Mouse (Mus musculus): ENCODE measurements around the gene Thsd7b.
"Not testable (repeated sequence)": the region's sequence is repeated elsewhere in the genome, so short reads cannot be mapped to it uniquely, and the experiment has no call there.

The Thsd7b gene

DNA sequence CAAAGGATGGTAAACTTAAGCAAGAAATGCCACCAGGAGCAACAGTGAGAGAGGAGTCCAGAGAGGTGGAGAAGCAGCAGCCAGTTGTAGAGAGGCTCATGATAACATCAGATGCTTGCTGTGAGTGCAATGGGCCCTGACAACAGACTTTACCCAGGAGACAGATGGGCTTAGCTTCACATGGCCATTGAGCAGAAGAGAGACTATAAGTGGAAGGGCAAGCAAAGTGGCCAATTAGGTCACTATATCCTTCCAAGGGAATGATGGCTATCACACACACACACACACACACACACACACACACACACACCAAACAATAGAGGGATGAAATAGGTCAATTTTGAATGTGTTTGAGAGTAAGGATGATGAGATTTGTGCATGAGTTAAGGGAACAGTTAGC, 565.4 kb downstream of the Thsd7b start:
- no peak for DNase-seq (ENCODE audit: low spot score in 2 of 2)

- DNase-seq (ENCODE audit: low spot score in 2 of 2): no peak
Measured at GRCm38 (mm10) chr1:129843416-129843815, 570.3 kb downstream of the Thsd7b start.

DNA sequence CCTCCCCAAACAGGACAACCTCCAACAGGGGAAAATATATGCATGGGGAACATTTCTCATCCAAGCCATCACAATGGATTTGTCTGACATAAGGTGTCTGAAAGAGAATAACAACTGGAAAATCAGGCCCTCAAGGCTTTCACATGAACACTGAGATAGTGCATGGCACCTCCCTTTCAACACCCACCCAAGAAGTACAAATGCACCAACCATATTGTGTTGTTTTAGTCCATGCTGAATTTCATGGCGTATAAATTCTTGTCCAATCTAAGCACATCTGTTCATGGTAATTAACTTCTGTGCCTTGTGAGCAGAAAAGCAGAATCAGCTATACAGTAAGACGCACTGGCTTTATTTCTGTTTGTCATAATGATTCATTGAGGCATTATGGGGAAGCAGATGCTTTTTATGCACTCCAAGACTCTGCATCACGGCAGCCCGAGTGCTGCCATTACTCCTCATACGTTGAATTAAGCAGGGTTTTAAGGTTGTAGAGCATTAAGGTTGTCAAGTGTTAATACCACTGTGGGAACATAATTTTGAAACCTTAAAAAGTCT, 577.0 kb downstream of the Thsd7b start:
- DNase-seq (ENCODE audit: low spot score in 2 of 2): no peak

DNA sequence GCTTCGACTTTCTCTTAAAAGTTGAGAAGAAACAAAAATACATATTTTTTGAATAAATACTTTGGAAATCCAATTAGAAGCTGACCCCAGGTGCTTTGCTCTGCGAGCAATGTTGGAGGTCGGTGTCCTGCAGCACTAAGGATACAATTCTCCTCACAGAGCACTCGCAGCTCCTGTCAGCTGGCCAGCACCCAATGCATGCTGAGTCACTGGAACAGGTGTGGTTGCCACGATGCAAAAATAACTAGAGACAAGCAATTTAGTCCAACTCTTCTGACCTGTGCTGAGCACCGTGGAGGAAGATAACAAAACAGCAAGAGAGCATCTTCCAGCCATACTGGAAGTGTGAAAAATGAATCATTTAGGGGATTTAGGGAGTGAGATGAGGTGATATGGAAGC, 594.6 kb downstream of the Thsd7b start:
- DNase-seq (ENCODE audit: low spot score in 2 of 2): no peak

DNA sequence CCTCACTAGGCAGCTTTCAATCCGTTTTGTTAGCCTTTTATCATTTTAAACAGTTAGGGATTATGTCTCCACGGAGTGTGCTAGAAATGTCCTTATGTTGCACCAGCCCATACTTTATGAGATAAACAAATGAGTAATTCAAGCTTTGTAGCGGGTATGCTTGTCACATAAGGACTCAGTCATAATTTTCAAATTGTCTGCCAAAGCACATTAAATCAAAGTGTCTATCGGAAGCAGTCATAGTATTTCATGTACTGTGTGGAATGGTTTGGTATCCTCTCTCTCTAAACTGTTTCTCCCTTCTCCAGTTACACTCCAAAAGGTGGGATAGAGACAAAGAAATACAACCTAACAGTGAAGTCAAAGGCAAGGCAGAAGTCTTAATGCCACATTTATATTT, 601.3 kb downstream of the Thsd7b start:
- no peak for DNase-seq (ENCODE audit: low spot score in 2 of 2)

DNA sequence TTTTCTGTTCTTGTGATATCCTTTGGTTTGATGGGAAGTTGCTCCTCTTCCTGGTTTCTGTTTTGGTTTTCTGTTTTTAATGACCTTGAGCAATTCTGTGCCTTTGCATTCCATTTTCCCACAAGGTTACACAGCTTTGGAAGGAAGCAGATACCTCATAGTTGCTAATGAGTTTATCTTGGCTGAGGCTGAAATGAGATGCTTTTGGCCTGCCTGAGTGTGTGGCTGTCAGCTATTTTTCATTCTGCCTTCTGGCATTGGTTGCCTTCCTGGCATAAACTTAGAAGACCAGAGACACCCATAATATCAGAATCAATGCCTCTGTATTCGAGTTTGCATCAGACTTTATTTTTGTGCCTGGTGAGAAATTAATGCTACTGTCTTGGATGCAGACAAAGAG, 614.8 kb downstream of the Thsd7b start:
- no peak for DNase-seq (ENCODE audit: low spot score in 2 of 2)

- no peak for DNase-seq (ENCODE audit: low spot score in 2 of 2)
Measured at GRCm38 (mm10) chr1:129898121-129898520, 625.0 kb downstream of the Thsd7b start.

DNA sequence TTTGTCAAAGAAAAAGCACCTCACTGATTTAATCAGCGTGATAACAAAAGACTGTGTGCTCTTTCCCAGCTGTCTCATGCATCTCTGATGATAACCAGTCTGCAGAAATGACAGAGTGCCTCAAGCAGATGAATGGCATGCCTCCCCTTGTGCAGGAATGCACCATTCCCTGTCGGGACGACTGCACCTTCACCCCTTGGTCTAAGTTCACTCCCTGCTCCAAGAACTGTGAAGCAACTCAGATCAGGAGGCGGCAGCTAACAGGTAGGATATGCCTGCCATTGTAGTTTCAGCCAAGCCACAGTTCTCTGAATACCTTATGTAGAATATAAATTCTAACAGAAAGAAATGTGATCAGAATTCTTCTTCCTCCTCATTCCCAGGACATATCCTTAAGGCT, 642.4 kb downstream of the Thsd7b start:
- no peak for DNase-seq (ENCODE audit: low spot score in 2 of 2)

DNA sequence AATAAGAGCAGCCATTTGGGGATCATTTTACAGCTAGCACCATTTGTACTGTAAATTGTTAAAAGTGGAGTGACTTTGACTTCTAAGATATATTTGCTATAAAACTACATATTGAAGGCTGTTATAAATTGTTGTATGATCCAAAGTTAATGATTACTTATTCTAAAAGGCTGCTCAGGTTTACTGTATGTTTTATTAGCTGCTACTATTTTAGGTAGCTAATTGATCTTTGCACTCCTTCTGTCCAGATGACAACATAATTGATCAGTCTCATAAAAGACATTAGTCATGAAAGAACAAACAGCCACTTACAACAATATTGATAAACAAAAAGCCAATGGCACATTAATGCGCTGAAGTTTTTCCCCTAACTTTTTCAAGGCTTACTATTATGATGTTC, 644.5 kb downstream of the Thsd7b start:
- no peak for DNase-seq (ENCODE audit: low spot score in 2 of 2)

DNA sequence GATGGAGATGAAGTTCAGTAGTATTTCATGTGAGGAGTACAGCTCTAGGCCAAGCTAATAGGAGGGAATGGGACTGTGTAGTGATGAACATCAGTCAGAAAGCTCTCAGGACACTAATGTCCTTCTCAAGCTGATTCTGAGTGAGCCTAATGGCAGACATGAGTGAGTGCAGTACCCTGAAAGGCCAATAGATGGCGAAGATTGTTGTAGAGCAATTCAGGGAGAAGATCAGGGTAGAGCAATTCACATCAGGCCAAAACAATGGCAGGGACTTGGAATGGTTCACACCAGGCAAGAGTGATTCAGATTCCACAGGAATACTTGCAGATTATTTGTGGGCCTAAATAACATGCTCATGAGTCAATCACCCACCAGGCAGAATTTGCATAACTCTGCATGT, 646.3 kb downstream of the Thsd7b start:
- no peak for DNase-seq (ENCODE audit: low spot score in 2 of 2)

DNA sequence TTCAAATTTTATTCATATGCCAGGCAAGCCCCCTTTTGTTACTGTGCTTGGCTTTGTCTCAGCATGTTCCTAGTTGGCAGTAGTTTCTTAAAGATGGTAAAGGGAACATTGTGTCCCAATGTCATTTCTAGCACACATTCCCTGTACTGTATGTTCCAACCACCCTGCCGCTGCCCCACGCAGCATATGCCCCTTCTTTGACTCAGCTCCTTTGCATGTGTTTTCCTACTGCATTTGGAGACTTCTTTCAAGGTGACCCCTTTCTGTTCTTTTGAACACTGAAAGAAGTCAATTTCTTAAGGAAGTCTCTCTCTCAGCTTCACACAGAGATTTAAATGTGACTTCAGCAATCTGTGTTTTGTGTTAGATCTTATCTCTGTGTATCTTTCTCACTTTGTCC, 657.9 kb downstream of the Thsd7b start:
- no peak for DNase-seq (ENCODE audit: low spot score in 2 of 2)

DNA sequence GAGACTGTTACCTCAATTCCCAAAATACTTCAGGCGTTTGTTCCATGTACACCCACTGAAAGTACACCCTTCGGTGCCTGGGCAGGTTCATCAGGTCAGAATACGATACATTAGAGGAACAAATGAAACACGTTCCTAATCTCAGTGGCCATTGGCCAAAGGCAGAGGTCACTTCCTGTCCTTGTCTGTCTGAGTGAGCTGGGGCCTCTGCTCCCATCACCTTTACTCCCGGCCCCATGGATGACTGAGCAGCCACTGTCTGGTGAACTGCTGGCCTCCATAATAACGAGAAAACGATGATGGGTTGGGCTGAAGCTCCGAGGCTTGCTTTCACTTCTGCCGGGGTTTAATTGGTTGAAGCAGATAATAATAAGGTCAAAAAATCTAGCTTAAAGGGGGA, 670.0 kb downstream of the Thsd7b start:
- DNase-seq (ENCODE audit: low spot score in 2 of 2): no peak

DNA sequence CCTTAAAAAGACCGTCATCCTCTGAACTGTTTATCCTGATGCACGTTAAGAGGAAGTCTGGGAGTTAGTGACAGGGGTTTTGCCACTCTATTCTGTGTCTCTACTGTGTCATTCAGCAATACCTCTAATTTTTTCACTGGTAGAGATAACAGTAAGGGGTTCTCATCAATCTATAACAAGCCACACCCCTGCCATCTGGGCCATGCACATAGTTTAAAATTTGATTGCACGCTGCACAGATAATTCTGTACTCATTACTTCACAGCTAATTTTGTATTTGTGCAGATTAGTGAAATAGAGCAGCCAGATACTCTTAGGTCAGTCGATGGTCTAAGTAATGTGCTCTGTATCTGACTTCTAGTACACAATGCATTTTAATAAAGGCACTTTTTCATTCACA, 673.9 kb downstream of the Thsd7b start:
- no peak for DNase-seq (ENCODE audit: low spot score in 2 of 2)

DNA sequence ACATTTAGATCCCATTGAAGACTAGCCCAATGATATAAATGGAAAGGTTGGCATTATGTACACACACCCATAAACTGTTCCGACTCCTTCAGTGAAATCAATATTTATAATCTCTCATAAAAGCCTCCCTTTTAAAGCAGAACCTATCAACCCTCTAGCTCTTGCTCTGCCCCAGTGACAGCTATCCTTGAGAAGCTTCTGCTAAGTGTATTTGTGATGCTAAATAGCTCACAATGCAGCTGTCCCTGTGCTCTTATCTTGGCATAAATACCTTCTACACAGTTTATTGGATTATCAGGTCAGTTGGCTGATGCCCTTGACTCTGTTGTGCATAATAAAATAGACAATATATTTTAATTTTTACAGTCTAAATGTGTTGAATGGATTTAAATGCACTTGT, 682.4 kb downstream of the Thsd7b start:
- DNase-seq (ENCODE audit: low spot score in 2 of 2): no peak

- DNase-seq (ENCODE audit: low spot score in 2 of 2): no peak
Measured at GRCm38 (mm10) chr1:129956625-129957024, 683.5 kb downstream of the Thsd7b start.

- DNase-seq (ENCODE audit: low spot score in 2 of 2): not testable (repeated sequence)
Measured at GRCm38 (mm10) chr1:129959352-129959751, 686.2 kb downstream of the Thsd7b start.

- DNase-seq (ENCODE audit: low spot score in 2 of 2): no peak
Measured at GRCm38 (mm10) chr1:129963166-129963565, 690.1 kb downstream of the Thsd7b start.

- DNase-seq (ENCODE audit: low spot score in 2 of 2): not testable (repeated sequence)
Measured at GRCm38 (mm10) chr1:129989247-129989646, 716.1 kb downstream of the Thsd7b start.

- no peak for DNase-seq (ENCODE audit: low spot score in 2 of 2)
Measured at GRCm38 (mm10) chr1:129990821-129991220, 717.7 kb downstream of the Thsd7b start.

DNA sequence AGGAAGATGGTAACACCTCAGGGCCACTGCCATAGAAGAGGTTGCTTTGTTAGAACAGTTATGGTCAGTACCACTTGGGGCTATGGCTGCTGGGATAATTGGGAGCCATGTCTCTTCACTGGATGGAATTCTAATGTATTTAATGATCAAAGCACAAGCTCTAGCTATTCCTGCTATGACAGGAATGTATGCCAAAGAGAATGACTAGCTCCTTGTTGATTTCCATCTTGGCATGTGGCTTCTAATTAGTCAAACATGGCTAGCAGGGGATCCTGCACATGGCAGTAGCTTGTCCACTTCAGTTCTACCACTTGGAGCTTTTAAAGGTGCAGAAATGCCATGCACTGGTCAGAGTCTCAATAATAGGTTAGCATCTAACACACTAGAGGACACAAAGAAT, 781.9 kb downstream of the Thsd7b start:
- no peak for DNase-seq (ENCODE audit: low spot score in 2 of 2)

DNA sequence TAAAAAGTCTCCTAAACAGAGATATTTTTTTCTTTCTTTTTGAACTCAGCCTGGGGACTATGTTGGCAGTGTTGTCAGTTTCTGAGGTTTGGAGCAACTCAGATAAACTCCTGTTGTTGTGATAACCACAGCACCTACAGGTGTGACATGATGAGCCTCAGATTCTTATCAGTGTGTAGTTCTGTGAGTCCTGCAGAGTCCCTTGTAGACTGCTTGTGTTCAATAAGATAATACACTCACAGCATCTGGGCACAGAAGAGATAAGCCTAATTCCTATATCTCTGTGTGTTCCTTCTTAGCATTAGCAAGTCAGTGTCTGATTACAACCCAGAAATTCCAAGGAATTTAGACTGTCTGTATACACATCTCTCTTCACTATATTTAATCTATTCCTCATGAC, 789.0 kb downstream of the Thsd7b start:
- no peak for DNase-seq (ENCODE audit: low spot score in 2 of 2)

DNA sequence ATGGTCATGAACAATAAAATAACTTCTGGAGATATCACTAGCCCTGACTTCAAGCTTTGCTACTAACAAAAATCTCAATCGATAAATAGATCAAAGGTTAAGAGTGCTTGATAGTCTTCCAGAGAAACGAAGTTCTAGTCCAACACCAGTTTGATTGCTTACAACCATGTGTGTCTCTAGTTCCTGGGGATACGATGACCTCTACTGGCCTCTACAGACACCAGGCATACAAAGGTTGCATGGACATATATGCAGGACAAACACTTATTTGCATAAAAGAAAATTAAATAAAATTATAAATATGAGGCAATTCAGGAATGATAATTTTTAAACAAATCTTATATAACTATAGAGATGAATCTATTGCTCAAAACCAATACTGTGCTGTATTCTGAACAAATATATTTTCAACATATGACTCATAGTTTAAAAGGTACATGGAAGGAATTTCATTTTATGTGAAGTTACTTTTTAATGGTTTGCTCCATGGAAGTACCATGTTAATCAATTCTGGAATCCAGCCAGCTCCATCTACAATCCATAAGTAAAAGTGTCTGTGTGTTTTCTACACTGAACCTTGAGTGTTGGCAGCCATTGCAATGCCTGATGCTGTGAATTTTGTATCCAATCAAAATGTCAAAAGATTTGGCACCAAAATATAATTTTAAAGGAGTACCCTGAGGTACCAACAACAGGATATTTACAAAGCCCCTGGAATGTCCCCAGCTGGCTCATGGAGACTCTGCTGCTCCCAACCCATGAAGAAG, 793.3 kb downstream of the Thsd7b start:
- no peak for DNase-seq (ENCODE audit: low spot score in 2 of 2)

- no peak for DNase-seq (ENCODE audit: low spot score in 2 of 2)
Measured at GRCm38 (mm10) chr1:130083788-130084187, 810.7 kb downstream of the Thsd7b start.

DNA sequence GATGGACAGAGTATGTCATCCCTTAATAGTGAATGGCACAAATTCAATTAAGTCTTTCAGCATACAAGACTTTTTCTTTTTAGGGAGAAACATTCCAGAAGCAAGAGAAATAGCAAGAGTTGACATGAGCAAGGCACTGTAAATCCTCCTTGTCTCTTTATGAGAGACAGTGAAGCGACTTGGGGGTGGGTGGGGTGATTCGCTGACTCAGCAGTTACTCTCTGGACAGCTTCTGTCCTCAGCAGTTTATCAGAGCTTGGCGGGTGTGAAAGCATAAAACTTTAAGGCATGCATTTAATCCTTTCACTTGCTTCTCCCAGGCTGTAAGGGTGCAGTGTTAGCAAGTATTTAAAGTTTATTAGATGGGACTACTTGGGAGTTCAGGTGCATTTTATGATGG, 812.1 kb downstream of the Thsd7b start:
- no peak for DNase-seq (ENCODE audit: low spot score in 2 of 2)
